Mouse (Mus musculus) MEL (cell line): ENCODE results near the gene Ncbp1. TPM values are rescaled to one million over a fixed set of nuclear protein-coding genes. Genes with fewer than 3 reads are reported as not detected.

Source experiments
- DNase-seq: peaks from one replicate; pipeline ENCODE4 v3.0.0; 2011; ENCODE audit warnings: low read depth, low spot score
- H3K27ac ChIP-seq: 2 replicates; pipeline ENCODE4 v1.5.1; 2012; ENCODE audit warnings: low read depth, mild to moderate bottlenecking, control low read depth, low read length, moderate library complexity; ENCODE audit not compliant: control insufficient read depth
- H3K27me3 ChIP-seq, 2 experiments: fragments of 150-350 bp in 1 of 2; sonication (generic) in 1 of 2; 2 replicates each; pipeline ENCODE4 v1.6.1; 2012; ENCODE audit warnings: low read length in 2 of 2, mild to moderate bottlenecking in 2 of 2, improper control_type of control experiment in 1 of 2, moderate library complexity in 1 of 2; ENCODE audit not compliant: insufficient read depth in 2 of 2, control insufficient read depth in 1 of 2
- H3K36me3 ChIP-seq, 2 experiments: 2 replicates each; pipeline ENCODE4 v1.6.1; 2012 to 2014; ENCODE audit warnings: low read length in 2 of 2, improper control_type of control experiment in 1 of 2, inconsistent platforms in 1 of 2, mild to moderate bottlenecking in 1 of 2; ENCODE audit not compliant: insufficient read depth in 2 of 2, control insufficient read depth in 1 of 2
- H3K4me1 ChIP-seq, 2 experiments: fragments of 150-350 bp in 1 of 2; sonication (generic) in 1 of 2; 2 replicates each; pipeline ENCODE4 v1.6.1; 2012; ENCODE audit warnings: low read length in 2 of 2, improper control_type of control experiment in 1 of 2, mild to moderate bottlenecking in 1 of 2; ENCODE audit not compliant: insufficient read depth in 2 of 2, control insufficient read depth in 1 of 2
- H3K4me3 ChIP-seq, 2 experiments: fragments of 150-350 bp in 1 of 2; sonication (generic) in 1 of 2; 2 replicates each; pipeline ENCODE4 v1.5.1; 2012; ENCODE audit warnings: low read depth in 2 of 2, low read length in 2 of 2, mild to moderate bottlenecking in 2 of 2, moderate library complexity in 2 of 2, control low read depth in 1 of 2, improper control_type of control experiment in 1 of 2; ENCODE audit not compliant: control insufficient read depth in 1 of 2, insufficient read depth in 1 of 2
- H3K79me2 ChIP-seq: 2 replicates; pipeline ENCODE4 v1.6.1; 2012; ENCODE audit warnings: mild to moderate bottlenecking, low read length, moderate library complexity; ENCODE audit not compliant: control insufficient read depth, poor library complexity, insufficient read depth
- H3K9ac ChIP-seq: 2 replicates; pipeline ENCODE4 v1.6.1; 2012; ENCODE audit warnings: low read depth, mild to moderate bottlenecking, control low read depth, low read length, moderate library complexity; ENCODE audit not compliant: control insufficient read depth, poor library complexity, severe bottlenecking
- H3K9me3 ChIP-seq: fragments of 150-350 bp; sonication (generic); replicated peaks from 2 replicates; pipeline ENCODE4 v1.6.1; 2012; ENCODE audit warnings: mild to moderate bottlenecking, low read length, improper control_type of control experiment, moderate library complexity; ENCODE audit not compliant: insufficient read depth
- CTCF ChIP-seq, 3 experiments: IDR thresholded peaks in 2 of 3; conservative IDR thresholded peaks in 1 of 3; 2 replicates each; pipeline ENCODE4 v1.5.1; 2011 to 2012; ENCODE audit warnings: low read length in 3 of 3, low read depth in 2 of 3, mild to moderate bottlenecking in 2 of 3, improper control_type of control experiment in 1 of 3, inconsistent platforms in 1 of 3, mixed read lengths in 1 of 3, moderate library complexity in 1 of 3; ENCODE audit not compliant: control insufficient read depth in 1 of 3, insufficient read depth in 1 of 3, poor library complexity in 1 of 3, severe bottlenecking in 1 of 3
- EP300 ChIP-seq, 2 experiments: IDR thresholded peaks; 2 replicates each; pipeline ENCODE4 v1.6.1; 2011; ENCODE audit warnings: improper control_type of control experiment in 2 of 2, low read length in 2 of 2, low read depth in 1 of 2, mild to moderate bottlenecking in 1 of 2
- ETS1 ChIP-seq: IDR thresholded peaks from 2 replicates; pipeline ENCODE4 v1.6.1; 2012; ENCODE audit warnings: low read depth, mild to moderate bottlenecking, inconsistent platforms, low read length, improper control_type of control experiment, moderate library complexity
- GATA1 ChIP-seq: IDR thresholded peaks from 2 replicates; pipeline ENCODE4 v1.6.1; 2011; ENCODE audit warnings: low read depth, low read length, improper control_type of control experiment
- HCFC1 ChIP-seq: IDR thresholded peaks from 2 replicates; pipeline ENCODE4 v1.6.1; 2012; ENCODE audit warnings: low read depth, mild to moderate bottlenecking, inconsistent platforms, low read length, improper control_type of control experiment, moderate library complexity
- JUND ChIP-seq: IDR thresholded peaks from 2 replicates; pipeline ENCODE4 v1.6.1; 2011; ENCODE audit warnings: low read depth, mild to moderate bottlenecking, improper control_type of control experiment, low read length
- MAX ChIP-seq: IDR thresholded peaks from 2 replicates; pipeline ENCODE4 v1.6.1; 2011; ENCODE audit warnings: low read length, improper control_type of control experiment
- MEF2A ChIP-seq: IDR thresholded peaks from 2 replicates; pipeline ENCODE4 v1.6.1; 2014; ENCODE audit warnings: low read depth, mild to moderate bottlenecking, inconsistent platforms, low read length, improper control_type of control experiment; ENCODE audit not compliant: poor library complexity, insufficient replicate concordance, severe bottlenecking; ENCODE audit errors: extremely low read depth
- MXI1 ChIP-seq: IDR thresholded peaks from 2 replicates; pipeline ENCODE4 v1.6.1; 2011; ENCODE audit warnings: mild to moderate bottlenecking, low read depth, low read length, improper control_type of control experiment
- MYB ChIP-seq: IDR thresholded peaks from 2 replicates; pipeline ENCODE4 v1.6.1; 2011; ENCODE audit warnings: mild to moderate bottlenecking, low read depth, low read length, improper control_type of control experiment
- MYC ChIP-seq: IDR thresholded peaks from 2 replicates; pipeline ENCODE4 v1.6.1; 2011; ENCODE audit warnings: low read depth, mild to moderate bottlenecking, low read length, improper control_type of control experiment, moderate library complexity
- NELFE ChIP-seq: IDR thresholded peaks from 2 replicates; pipeline ENCODE4 v1.6.1; 2011; ENCODE audit warnings: low read depth, low read length, improper control_type of control experiment
- POLR2A ChIP-seq, 2 experiments: IDR thresholded peaks; 2 replicates each; pipeline ENCODE4 v1.6.1; 2011 to 2012; ENCODE audit warnings: low read length in 2 of 2, mild to moderate bottlenecking in 2 of 2, control low read depth in 1 of 2, improper control_type of control experiment in 1 of 2, low read depth in 1 of 2, moderate library complexity in 1 of 2; ENCODE audit not compliant: control insufficient read depth in 1 of 2, insufficient read depth in 1 of 2, poor library complexity in 1 of 2
- POLR2AphosphoS2 ChIP-seq: IDR thresholded peaks from 2 replicates; pipeline ENCODE4 v1.6.1; 2011; ENCODE audit warnings: low read length, improper control_type of control experiment
- POLR2AphosphoS5 ChIP-seq: IDR thresholded peaks from 2 replicates; pipeline ENCODE4 v1.6.1; 2012; ENCODE audit warnings: low read depth, borderline replicate concordance, mild to moderate bottlenecking, inconsistent platforms, low read length, moderate library complexity, mixed read lengths
- RAD21 ChIP-seq: IDR thresholded peaks from 2 replicates; pipeline ENCODE4 v1.6.1; 2011; ENCODE audit warnings: mild to moderate bottlenecking, low read depth, low read length, improper control_type of control experiment
- RCOR1 ChIP-seq: IDR thresholded peaks from 2 replicates; pipeline ENCODE4 v1.6.1; 2012; ENCODE audit warnings: low read depth, mild to moderate bottlenecking, inconsistent platforms, low read length, improper control_type of control experiment
- SMC3 ChIP-seq: IDR thresholded peaks from 2 replicates; pipeline ENCODE4 v1.6.1; 2011; ENCODE audit warnings: low read depth, low read length, improper control_type of control experiment
- TAL1 ChIP-seq: IDR thresholded peaks from 2 replicates; pipeline ENCODE4 v1.6.1; 2012; ENCODE audit warnings: mild to moderate bottlenecking, inconsistent platforms, low read length, moderate library complexity, mixed read lengths
- UBTF ChIP-seq: IDR thresholded peaks from 2 replicates; pipeline ENCODE4 v1.6.1; 2012; ENCODE audit warnings: low read depth, mild to moderate bottlenecking, inconsistent platforms, low read length, improper control_type of control experiment, moderate library complexity, borderline replicate concordance; ENCODE audit not compliant: insufficient read depth
- USF1 ChIP-seq: IDR thresholded peaks from 2 replicates; pipeline ENCODE4 v1.6.1; 2014; ENCODE audit warnings: low read depth, mild to moderate bottlenecking, inconsistent platforms, low read length, improper control_type of control experiment, moderate library complexity
- ZC3H11A ChIP-seq: IDR thresholded peaks from 2 replicates; pipeline ENCODE4 v1.6.1; 2012; ENCODE audit warnings: low read depth, mild to moderate bottlenecking, inconsistent platforms, low read length, improper control_type of control experiment
- ZKSCAN1 ChIP-seq: IDR thresholded peaks from 2 replicates; pipeline ENCODE4 v1.6.1; 2012; ENCODE audit warnings: low read depth, mild to moderate bottlenecking, inconsistent platforms, low read length, improper control_type of control experiment, moderate library complexity
- polyA plus RNA-seq, 2 experiments: library from polyadenylated mRNA; stranded (reverse) in 1 of 2; unstranded in 1 of 2; fragments of >175 nt in 1 of 2; fragments of >200 nt in 1 of 2; gene quantifications; 2 replicates each; pipeline versions ENCODE4 v1.2.1 to v1.2.4; 2012; ENCODE audit warnings: low replicate concordance in 2 of 2, low read depth in 1 of 2; ENCODE audit not compliant: insufficient read length in 2 of 2, insufficient read depth in 1 of 2, missing spikeins in 1 of 2
- total RNA-seq: library from RNA; depleted of rRNA; stranded (reverse); fragments of 300-350 nt; gene quantifications from 2 replicates; pipeline ENCODE4 v1.2.3, GENCODE M21; 2012

The Ncbp1 gene
- total and polyA plus RNA-seq, 3 experiments = 86.6 to 106 TPM; not detected in 1

DNA sequence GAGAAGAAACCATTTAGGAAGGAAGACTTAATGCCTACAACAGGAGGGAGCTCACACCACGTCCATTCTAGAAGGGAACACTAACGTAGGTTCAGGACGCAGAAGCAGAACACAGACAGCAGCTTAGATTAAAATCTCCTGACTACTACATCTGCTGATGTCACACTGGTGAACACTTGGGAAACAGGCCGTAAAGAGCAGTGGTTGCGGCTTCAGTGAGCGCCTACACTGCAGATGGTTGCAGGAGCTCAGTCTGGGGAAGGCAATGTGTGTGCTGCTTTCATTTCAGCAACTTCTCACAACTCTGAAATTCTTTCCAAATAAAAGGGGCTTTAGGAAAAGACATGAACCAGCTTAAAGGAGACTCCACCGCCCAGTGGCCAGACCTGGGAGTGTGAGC is 39.1 kb downstream of the Ncbp1 start:
- Histone ChIP-seq H3K4me1 (no peaks in the 10 kb centered on the region), H3K36me3 (peaks cover 0 to 11% of the 10 kb centered on the region in 2 experiments; a peak in 2 of 4 replicates), H3K9me3 (no peaks in the 10 kb centered on the region), H3K9ac (no peak overlapping the region), H3K27ac (no peak overlapping the region), H3K4me3 (no peak overlapping the region), H3K79me2 (no peaks in the 10 kb centered on the region), H3K27me3 (no peaks in the 10 kb centered on the region)
- no peak for DNase-seq
- TF ChIP-seq JUND (no peak), POLR2AphosphoS2 (no peak), UBTF (no peak), EP300 (IDR thresholded peaks at IDR 0.05; ENCODE audit: low read depth in 1 of 2, low read length in 2 of 2) (no peak), MAX (no peak), NELFE (no peak), ZC3H11A (no peak), USF1 (no peak), GATA1 (no peak)

DNA sequence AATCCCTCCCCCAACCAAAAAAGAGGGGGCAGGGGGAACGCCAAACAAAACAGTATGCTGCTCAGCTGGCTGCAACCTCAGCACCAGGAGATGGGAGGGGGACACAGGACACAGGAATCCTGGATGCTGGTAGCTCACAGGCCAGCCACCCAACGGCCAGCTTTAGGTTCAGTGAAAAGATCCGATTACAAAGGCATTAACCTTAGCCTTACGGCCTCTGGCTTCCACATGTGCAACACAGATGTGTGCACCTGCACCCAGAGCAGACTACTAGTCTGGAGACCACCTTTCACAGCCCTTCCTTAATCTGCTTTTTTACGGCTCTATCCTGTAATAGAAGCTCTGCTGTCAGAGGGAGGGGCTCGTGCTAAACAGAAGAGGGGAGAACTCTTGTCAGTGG is 42.8 kb downstream of the Ncbp1 start:
- Histone ChIP-seq H3K36me3 (peaks cover 0 to 7% of the 10 kb centered on the region in 2 experiments; a peak in 2 of 4 replicates), H3K9ac (no peak overlapping the region), H3K9me3 (no peaks in the 10 kb centered on the region), H3K27ac (no peak overlapping the region), H3K4me3 (no peak overlapping the region), H3K27me3 (no peaks in the 10 kb centered on the region), H3K4me1 (no peaks in the 10 kb centered on the region), H3K79me2 (no peaks in the 10 kb centered on the region)
- TF ChIP-seq POLR2A (IDR thresholded peaks at IDR 0.05; ENCODE audit: control insufficient read depth in 1 of 2, insufficient read depth in 1 of 2, low read depth in 1 of 2, low read length in 2 of 2, poor library complexity in 1 of 2) = no peak
- no peak for TF ChIP-seq MYB
- no peak for TF ChIP-seq RCOR1
- TF ChIP-seq HCFC1 = no peak
- TF ChIP-seq CTCF (IDR thresholded peaks at IDR 0.05 in 2 of 3, conservative IDR thresholded peaks at IDR 0.05 in 1 of 3; ENCODE audit: control insufficient read depth in 1 of 3, insufficient read depth in 1 of 3, low read depth in 2 of 3, low read length in 3 of 3, poor library complexity in 1 of 3, severe bottlenecking in 1 of 3) = no peak
- TF ChIP-seq ETS1 = no peak
- TF ChIP-seq POLR2AphosphoS5 = no peak
- TF ChIP-seq UBTF = no peak
- no peak for TF ChIP-seq NELFE
- no peak for TF ChIP-seq SMC3
- no peak for TF ChIP-seq EP300 (IDR thresholded peaks at IDR 0.05; ENCODE audit: low read depth in 1 of 2, low read length in 2 of 2)
- no peak for TF ChIP-seq TAL1
- TF ChIP-seq MEF2A = no peak
- TF ChIP-seq MXI1 = no peak
- no peak for TF ChIP-seq RAD21
- TF ChIP-seq ZKSCAN1 = no peak
- no peak for TF ChIP-seq GATA1
- no peak for TF ChIP-seq ZC3H11A
- TF ChIP-seq MYC = no peak
- no peak for DNase-seq
